Mouse (Mus musculus) right cerebral cortex, postnatal 25 days (tissue): ENCODE results near the gene Nicn1.
A peak's percentile ranks its signal among the peaks of the same experiment; 100 is the strongest.
"Not testable (repeated sequence)": the region's sequence is repeated elsewhere in the genome, so short reads cannot be mapped to it uniquely, and the experiment has no call there.

ENCODE experiments used
- DNase-seq: peaks from one replicate; pipeline ENCODE4 v3.0.0; 2022

The Nicn1 gene

GRCm38 (mm10) chr9:108280071-108280828 lies 10.0 kb upstream of the Nicn1 start:
- no peak for DNase-seq

GRCm38 (mm10) chr9:108284410-108284809 lies 5.8 kb upstream of the Nicn1 start:
- DNase-seq = peak; percentile 37

- not testable (repeated sequence) for DNase-seq
These were observed 2.5 kb upstream of the Nicn1 start for GRCm38 (mm10) chr9:108287526-108288238.

GRCm38 (mm10) chr9:108289347-108289746 lies 882 bp upstream of the Nicn1 start:
- no peak for DNase-seq

- DNase-seq = no peak
These were observed 544 bp downstream of the Nicn1 start for GRCm38 (mm10) chr9:108290773-108291172.

GRCm38 (mm10) chr9:108296453-108297355 lies 6.5 kb downstream of the Nicn1 start, which contains the start of gene Amt:
Amt (plus strand) TSS chr9:108296853.
- DNase-seq = no peak

GRCm38 (mm10) chr9:108301853-108302252 lies 11.6 kb downstream of the Nicn1 start:
- no peak for DNase-seq

GRCm38 (mm10) chr9:108304716-108305115 lies 14.5 kb downstream of the Nicn1 start:
- no peak for DNase-seq

- no peak for DNase-seq
These were observed 14.9 kb downstream of the Nicn1 start for GRCm38 (mm10) chr9:108305170-108305569.

- peak; percentile 98 for DNase-seq
These were observed 15.6 kb downstream of the Nicn1 start, which contains the start of the genes Rhoa and Tcta for GRCm38 (mm10) chr9:108305629-108306520. Rhoa (plus strand) TSS chr9:108306129. Tcta (minus strand) TSS chr9:108306160.

- DNase-seq = peak; percentile 70
These were observed 16.3 kb downstream of the Nicn1 start for GRCm38 (mm10) chr9:108306571-108306980.

- DNase-seq = no peak
These were observed 17.0 kb downstream of the Nicn1 start for GRCm38 (mm10) chr9:108307021-108307807.

- no peak for DNase-seq
These were observed 17.9 kb downstream of the Nicn1 start for GRCm38 (mm10) chr9:108308141-108308540.

- DNase-seq = no peak
These were observed 27.3 kb downstream of the Nicn1 start for GRCm38 (mm10) chr9:108317572-108317971.

- DNase-seq = no peak
These were observed 28.2 kb downstream of the Nicn1 start for GRCm38 (mm10) chr9:108318462-108318861.

- DNase-seq = not testable (repeated sequence)
These were observed 31.8 kb downstream of the Nicn1 start for GRCm38 (mm10) chr9:108322054-108322453.

GRCm38 (mm10) chr9:108324784-108325183 lies 34.6 kb downstream of the Nicn1 start:
- DNase-seq = no peak

- DNase-seq = no peak
These were observed 35.6 kb downstream of the Nicn1 start for GRCm38 (mm10) chr9:108325811-108326210.

GRCm38 (mm10) chr9:108337848-108338550 lies 47.8 kb downstream of the Nicn1 start:
- no peak for DNase-seq

GRCm38 (mm10) chr9:108338551-108338885 lies 48.3 kb downstream of the Nicn1 start:
- no peak for DNase-seq
